Mouse (Mus musculus) bone marrow macrophage, adult 2 months (primary cell): ENCODE measurements at regions not wholly inside any gene's neighbourhood (a gene's known extent, or its start where the extent isn't known, plus 50 kb on each side); places are given as distances from the start of the nearest gene placed in this dataset.

Source experiments
- H3K27ac ChIP-seq: 2 replicates; pipeline ENCODE4 v1.5.1; 2012; ENCODE audit warnings: low read depth, low read length; ENCODE audit not compliant: insufficient read depth
- H3K4me1 ChIP-seq: 2 replicates; pipeline ENCODE4 v1.6.1; 2012; ENCODE audit warnings: low read length; ENCODE audit not compliant: control insufficient read depth, insufficient read depth
- H3K4me3 ChIP-seq: 2 replicates; pipeline ENCODE4 v1.5.1; 2012; ENCODE audit warnings: mild to moderate bottlenecking, low read length, moderate library complexity; ENCODE audit not compliant: insufficient read depth
- CTCF ChIP-seq: IDR thresholded peaks from 2 replicates; pipeline ENCODE4 v1.5.1; 2012; ENCODE audit warnings: low read depth, mild to moderate bottlenecking, low read length, moderate library complexity
- POLR2A ChIP-seq: IDR thresholded peaks from 2 replicates; pipeline ENCODE4 v1.6.1; 2012; ENCODE audit warnings: mild to moderate bottlenecking, low read depth, low read length, borderline replicate concordance

GRCm38 (mm10) chr14:46639116-46639826 is 121.1 kb upstream of the Cdkn3 start:
- Histone ChIP-seq H3K27ac (no peak overlapping the region), H3K4me1 (no peaks in the 10 kb centered on the region), H3K4me3 (no peak overlapping the region)
- no peak for TF ChIP-seq CTCF
- no peak for TF ChIP-seq POLR2A

DNA sequence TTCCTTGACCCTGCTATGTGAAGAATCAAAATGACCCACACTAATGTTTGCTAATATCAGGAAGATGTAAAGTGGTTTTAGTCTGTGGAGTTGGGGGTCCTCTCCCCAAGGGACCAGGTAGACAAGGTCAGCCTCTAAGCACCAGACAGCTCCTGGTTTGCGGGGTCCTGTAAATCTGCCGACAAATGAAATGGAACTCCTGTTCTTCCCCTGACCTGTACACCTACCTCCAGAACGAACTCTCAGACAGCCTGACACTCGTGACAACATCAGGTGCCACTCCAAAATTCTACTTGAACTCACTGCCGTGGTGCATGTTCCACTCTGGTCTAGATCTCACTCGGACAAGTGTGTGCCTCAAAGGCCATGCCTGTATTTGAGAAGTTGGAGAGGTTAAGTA is 121.8 kb upstream of the Cdkn3 start:
- Histone ChIP-seq H3K4me3 (no peak overlapping the region), H3K27ac (no peak overlapping the region), H3K4me1 (no peaks in the 10 kb centered on the region)
- TF ChIP-seq POLR2A, result no peak
- TF ChIP-seq CTCF, result no peak

DNA sequence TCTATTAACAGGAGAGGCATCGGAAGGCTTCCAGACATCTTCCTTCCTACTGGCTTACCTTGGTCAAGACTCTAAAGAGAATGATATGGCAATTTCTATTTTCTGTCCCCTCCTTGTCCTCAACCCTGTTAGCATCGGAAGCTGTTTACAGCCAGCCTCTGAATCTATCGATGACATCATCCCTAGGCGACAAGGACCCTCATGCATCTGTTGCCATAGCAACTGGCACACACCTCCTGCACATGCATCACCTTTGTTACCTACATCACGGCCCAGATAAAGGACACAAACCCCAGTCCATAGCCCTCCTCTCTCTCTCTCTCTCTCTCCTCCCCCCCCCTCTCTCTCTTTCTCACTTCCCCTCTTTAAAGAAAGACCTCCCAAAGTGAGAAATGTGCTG is 123.1 kb upstream of the Cdkn3 start:
- Histone ChIP-seq H3K4me1 (no peaks in the 10 kb centered on the region), H3K27ac (no peak overlapping the region), H3K4me3 (no peak overlapping the region)
- TF ChIP-seq CTCF (no peak), POLR2A (no peak)

- no peak overlapping the region for H3K4me3 ChIP-seq
- H3K4me1 ChIP-seq, result no peaks in the 10 kb centered on the region
- TF ChIP-seq POLR2A (no peak), CTCF (no peak)
- no peak overlapping the region for H3K27ac ChIP-seq
Observed at GRCm38 (mm10) chr14:46636364-46636763, 124.0 kb upstream of the Cdkn3 start.

DNA sequence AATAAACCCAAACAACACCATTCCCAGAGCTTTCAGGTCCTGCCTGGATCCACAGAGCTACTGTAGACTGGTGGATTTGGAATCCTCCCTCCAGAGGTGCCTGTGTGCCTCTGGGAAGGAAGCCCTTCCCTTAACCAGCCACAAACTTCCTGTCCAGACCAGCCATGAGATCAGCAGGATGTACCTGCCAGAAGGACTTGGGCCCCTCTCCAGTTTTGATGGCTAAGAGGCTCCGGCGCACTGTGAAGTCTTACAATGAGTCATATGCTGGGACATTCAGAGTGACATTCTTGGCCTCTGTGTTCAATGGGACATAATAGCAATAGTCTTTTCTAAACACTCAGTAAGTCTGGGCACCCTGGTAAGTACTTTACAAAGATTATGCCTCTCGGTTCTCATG is 125.0 kb upstream of the Cdkn3 start:
- no peak overlapping the region for H3K4me3 ChIP-seq
- no peak overlapping the region for H3K27ac ChIP-seq
- no peak for TF ChIP-seq POLR2A
- no peak for TF ChIP-seq CTCF
- H3K4me1 ChIP-seq, result no peaks in the 10 kb centered on the region

DNA sequence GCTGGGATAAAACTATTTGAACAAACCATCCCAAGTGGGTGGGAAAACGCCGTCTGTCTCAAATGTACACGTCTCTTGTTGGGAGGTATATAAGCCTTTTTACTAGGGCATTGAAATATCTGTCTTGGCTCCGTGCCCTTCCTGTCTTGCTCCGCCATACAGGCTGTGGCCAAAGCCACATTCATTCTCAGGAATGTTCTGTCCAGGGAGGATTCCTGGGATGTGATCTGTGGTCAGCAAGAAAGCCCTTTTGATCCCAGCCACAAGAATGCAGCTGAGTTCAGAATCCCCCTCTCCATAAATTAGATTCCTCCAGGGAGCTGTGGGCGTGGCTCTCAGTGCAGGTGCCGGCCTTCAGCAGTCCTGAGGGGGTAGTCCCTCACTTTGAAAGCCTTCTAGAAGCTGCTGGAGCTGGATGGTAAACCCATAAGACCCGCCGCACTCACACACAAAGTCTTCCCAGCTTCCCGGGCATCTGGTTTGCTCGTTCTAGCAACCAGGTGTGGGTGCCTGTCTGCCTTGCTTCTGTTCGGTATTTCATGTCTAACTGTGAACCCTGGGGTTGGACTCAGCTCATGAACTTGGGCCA is 125.6 kb upstream of the Cdkn3 start:
- H3K4me3 ChIP-seq, result no peak overlapping the region
- H3K27ac ChIP-seq, result no peak overlapping the region
- no peaks in the 10 kb centered on the region for H3K4me1 ChIP-seq
- TF ChIP-seq CTCF, result no peak
- no peak for TF ChIP-seq POLR2A

GRCm38 (mm10) chr14:46634251-46634650 is 126.1 kb upstream of the Cdkn3 start:
- no peaks in the 10 kb centered on the region for H3K4me1 ChIP-seq
- TF ChIP-seq CTCF (no peak), POLR2A (no peak)
- no peak overlapping the region for H3K4me3 ChIP-seq
- no peak overlapping the region for H3K27ac ChIP-seq

DNA sequence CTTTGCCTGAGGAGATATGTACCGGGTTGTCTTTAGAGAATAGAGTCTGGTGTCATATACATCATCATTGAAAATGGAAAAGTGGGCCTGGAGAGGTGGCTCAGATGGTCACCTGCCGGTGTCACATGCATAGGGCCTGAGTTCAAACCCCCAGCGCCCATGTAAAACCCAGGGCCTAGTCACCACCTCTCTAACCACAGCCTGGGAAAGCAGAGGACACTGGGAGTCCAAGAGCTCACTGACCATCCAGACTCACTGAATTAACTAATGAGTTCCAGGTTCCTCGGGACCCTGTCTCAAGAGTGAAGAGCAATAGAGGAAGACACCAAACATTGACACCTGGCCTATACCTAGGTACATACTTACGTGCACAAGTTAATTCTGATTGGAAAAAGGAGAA is 132.7 kb upstream of the Cdkn3 start:
- TF ChIP-seq POLR2A (no peak), CTCF (no peak)

DNA sequence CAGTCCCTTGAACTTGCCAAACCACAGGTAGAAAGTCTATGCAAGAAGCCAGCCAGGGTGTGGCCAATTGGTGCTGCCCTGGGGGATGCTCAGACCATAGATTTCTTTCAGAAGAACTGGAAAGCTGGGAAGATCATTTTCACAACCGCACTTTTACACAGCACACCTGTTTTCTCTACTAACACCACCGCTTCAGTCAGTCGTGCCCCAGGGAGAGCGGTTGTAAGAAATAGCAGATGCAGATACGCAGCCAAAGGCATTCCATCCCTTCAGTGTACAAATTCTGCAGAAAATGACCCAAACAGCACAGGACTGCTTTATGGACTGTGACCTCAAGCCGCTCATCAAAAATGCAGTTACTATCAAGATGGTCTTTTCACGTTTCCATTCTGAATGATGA is 134.6 kb upstream of the Cdkn3 start:
- H3K4me1 ChIP-seq, result no peaks in the 10 kb centered on the region
- H3K27ac ChIP-seq, result no peak overlapping the region
- TF ChIP-seq POLR2A, result no peak
- TF ChIP-seq CTCF, result no peak
- no peak overlapping the region for H3K4me3 ChIP-seq

More for the DNA sequence above, 132.7 kb upstream of the Cdkn3 start:
- H3K4me3 ChIP-seq, result no peak overlapping the region
- H3K4me1 ChIP-seq, result no peaks in the 10 kb centered on the region
- H3K27ac ChIP-seq, result no peak overlapping the region

DNA sequence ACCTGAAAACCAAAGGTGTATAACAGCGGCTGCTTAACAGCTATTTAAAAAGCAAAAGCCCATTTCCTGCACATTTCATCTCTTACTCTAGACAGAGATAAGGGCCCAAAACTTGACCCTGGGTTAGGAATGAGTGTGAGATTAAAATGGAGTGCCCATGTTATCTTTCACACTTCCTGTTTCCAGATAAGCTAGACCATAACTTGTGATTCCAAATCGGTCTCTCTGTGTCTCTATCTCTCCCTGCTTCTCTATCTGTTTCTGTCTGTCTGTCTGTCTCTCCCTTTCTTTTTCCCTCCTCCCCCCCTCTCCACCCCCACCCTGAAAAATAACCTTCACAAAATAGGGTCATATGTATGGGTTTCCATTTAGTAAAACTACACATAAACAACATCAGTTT is 136.7 kb upstream of the Cdkn3 start:
- Histone ChIP-seq H3K4me1 (no peaks in the 10 kb centered on the region), H3K4me3 (no peak overlapping the region)
- TF ChIP-seq POLR2A (no peak), CTCF (no peak)

DNA sequence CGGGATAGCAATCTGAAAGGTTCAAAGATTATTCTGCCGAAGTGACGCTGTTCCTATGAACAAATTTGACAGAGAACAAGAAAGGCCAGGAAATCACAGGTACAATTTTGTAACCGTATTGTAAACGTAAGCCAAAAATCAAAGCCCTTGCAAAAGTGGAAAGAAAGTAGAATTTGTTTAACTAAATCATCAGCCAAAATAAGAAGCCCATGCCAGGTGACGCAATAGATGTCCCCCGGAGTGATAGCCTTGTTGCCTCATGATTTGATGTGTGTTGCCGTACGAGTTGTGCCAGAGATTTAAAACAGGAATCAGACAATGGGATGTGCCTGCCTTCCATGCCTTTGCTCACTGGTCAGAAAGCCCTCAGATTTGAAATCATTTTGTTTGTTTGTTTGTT is 144.3 kb upstream of the Cdkn3 start:
- no peak overlapping the region for H3K4me3 ChIP-seq
- TF ChIP-seq CTCF, result no peak
- TF ChIP-seq POLR2A, result no peak
- H3K4me1 ChIP-seq, result no peaks in the 10 kb centered on the region
- H3K27ac ChIP-seq, result no peak overlapping the region

More for the DNA sequence above, 136.7 kb upstream of the Cdkn3 start:
- H3K27ac ChIP-seq, result no peak overlapping the region
